Mouse (Mus musculus): ENCODE results near the gene Nes.

- TF ChIP-seq CTCF (IDR thresholded peaks at IDR 0.05; ENCODE audit: insufficient read depth, low read length) (no peak), POLR2A (IDR thresholded peaks at IDR 0.05; ENCODE audit: borderline replicate concordance, extremely low read depth, low read depth, low read length) (no peak)
Observed at GRCm38 (mm10) chr3:87945781-87946540, 24.9 kb upstream of the Nes start.
